Mouse (Mus musculus): ENCODE results near the gene Ang. TPM values are rescaled to one million over a fixed set of nuclear protein-coding genes. Genes with fewer than 3 reads are reported as not detected.

Ang gene
- polyA plus RNA-seq, 1 experiment from 2014 or later, result 44.8 TPM

DNA sequence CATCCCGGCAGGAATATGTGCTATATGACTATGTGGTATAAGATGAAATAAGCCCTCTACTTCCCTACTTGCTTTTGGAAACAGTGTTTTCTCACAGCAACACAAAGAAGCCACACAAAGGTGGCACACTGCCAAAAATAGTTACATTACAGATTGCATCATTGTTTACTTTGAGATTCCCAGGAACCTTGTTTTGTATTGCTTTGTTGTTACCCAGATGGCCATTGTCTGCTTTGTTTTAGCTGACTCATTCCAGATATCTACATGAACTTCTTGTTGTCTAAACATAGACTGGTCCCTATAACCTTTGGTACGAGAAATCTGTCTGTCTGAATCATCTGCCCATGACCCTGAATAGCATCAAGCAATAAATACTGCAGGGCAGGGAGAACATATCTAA lies 49.4 kb downstream of the Ang start:
- Histone ChIP-seq H3K9me3 (no peaks in the 10 kb centered on the region), H3K27ac (no peak overlapping the region), H3K4me1 (no peaks in the 10 kb centered on the region), H3K9ac (no peak overlapping the region), H3K36me3 (no peaks in the 10 kb centered on the region), H3K27me3 (replicated peaks) (no peaks in the 10 kb centered on the region), H3K4me2 (no peak overlapping the region), H3K4me3 (replicated peaks) (no peak overlapping the region)
- WGBS, result 68% methylated on average over 2 of the region's 2 CpGs
- no peak for ATAC-seq (ENCODE audit: insufficient read depth, low FRiP score, low read depth)

DNA sequence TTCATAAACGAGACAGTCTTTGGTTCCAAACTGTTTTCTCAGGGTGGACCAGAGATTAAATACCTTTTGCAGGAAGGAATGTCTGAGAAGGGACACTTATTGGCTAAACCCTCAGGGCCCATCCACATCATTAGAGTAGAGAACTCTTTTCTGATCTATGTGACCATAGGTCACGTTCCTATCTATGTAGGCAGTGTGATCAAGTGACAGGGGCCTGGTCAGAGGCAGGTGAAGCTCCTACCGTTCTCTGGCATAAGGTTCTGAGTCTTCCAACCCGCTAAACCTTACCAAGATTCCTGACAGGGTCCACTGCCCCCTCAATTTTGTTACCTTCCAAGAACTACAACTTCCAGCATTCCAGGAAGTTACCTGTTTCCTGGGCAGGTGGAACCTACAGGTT lies 51.2 kb downstream of the Ang start:
- no peak for ATAC-seq (ENCODE audit: insufficient read depth, low FRiP score, low read depth)
- Histone ChIP-seq H3K27me3 (replicated peaks) (no peaks in the 10 kb centered on the region), H3K36me3 (no peaks in the 10 kb centered on the region), H3K27ac (no peak overlapping the region), H3K4me1 (no peaks in the 10 kb centered on the region), H3K4me3 (replicated peaks) (no peak overlapping the region), H3K9ac (no peak overlapping the region), H3K4me2 (no peak overlapping the region), H3K9me3 (no peaks in the 10 kb centered on the region)
- WGBS, result 86% methylated on average over 4 of the region's 4 CpGs

DNA sequence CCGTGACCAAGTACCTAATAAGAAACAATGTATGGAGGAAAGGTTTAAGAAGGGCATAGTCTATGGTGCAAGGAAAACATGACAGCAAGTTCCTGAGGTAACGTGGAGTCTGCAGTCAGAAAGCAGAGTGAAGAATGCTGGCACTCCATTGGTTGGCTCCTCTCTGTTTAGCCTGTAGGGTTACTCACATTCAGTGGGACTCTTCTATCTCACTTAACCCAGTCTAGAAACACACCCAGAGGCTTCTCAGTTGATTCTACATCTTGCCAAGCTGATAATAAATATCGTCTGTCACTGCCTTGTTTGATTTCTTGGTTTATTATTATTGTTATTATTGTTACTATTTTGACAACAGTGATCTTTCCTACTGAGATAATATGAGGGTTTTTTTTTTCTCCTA lies 51.6 kb downstream of the Ang start:
- no peaks in the 10 kb centered on the region for H3K4me1 ChIP-seq
- no peaks in the 10 kb centered on the region for H3K36me3 ChIP-seq
- no peaks in the 10 kb centered on the region for H3K9me3 ChIP-seq
- H3K9ac ChIP-seq, result no peak overlapping the region
- no peak overlapping the region for H3K4me3 ChIP-seq (replicated peaks)
- H3K27ac ChIP-seq, result no peak overlapping the region
- no peaks in the 10 kb centered on the region for H3K27me3 ChIP-seq (replicated peaks)
- peak; percentile 84 for ATAC-seq (ENCODE audit: insufficient read depth, low FRiP score, low read depth)
- no peak overlapping the region for H3K4me2 ChIP-seq
- WGBS, result 78% methylated on average over 3 of the region's 3 CpGs

DNA sequence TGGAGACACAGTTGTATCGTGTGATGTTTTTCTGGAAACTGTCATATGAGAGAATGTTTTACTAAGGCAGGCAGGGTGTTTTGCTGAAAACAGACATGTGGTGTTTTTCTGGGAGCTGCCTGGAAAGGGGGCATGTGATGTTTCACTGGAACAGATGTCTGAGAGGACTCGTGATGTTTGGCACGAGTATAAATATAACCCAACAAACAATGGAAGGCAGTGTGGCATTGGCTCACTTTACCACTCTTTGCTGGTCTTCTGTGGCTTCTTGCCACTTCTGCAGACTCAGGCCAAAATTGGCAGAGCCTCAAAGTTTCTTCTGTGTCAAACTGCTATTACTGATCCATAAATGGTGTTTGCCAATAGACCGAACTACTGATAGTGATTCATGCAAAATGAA lies 52.3 kb downstream of the Ang start:
- H3K36me3 ChIP-seq, result no peaks in the 10 kb centered on the region
- H3K27ac ChIP-seq, result no peak overlapping the region
- H3K9me3 ChIP-seq, result no peaks in the 10 kb centered on the region
- no peaks in the 10 kb centered on the region for H3K4me1 ChIP-seq
- H3K4me2 ChIP-seq, result no peak overlapping the region
- no peak overlapping the region for H3K9ac ChIP-seq
- 58% methylated on average over 4 of the region's 4 CpGs for WGBS
- no peaks in the 10 kb centered on the region for H3K27me3 ChIP-seq (replicated peaks)
- ATAC-seq (ENCODE audit: insufficient read depth, low FRiP score, low read depth), result no peak
- H3K4me3 ChIP-seq (replicated peaks), result no peak overlapping the region

DNA sequence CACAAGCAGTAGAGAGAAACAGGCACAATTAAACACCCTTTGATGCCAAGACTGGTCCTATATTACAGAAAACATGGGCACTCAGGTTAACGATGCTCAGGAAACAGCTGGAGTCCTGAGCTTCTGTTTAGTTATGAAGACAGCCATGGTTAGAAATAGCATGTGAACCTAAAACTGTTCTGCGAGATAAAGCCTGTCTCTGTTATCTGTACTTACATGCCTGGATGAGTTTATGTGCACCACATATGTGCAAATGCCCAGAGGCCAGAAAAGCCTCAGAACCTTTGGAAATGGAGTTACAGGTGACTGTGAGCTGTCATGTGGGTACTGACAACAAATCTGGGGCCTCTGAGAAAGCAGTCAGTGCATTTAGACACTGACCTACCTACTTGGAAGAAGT lies 53.0 kb downstream of the Ang start:
- H3K27me3 ChIP-seq (replicated peaks), result no peaks in the 10 kb centered on the region
- no peak overlapping the region for H3K4me3 ChIP-seq (replicated peaks)
- H3K27ac ChIP-seq, result no peak overlapping the region
- peak; percentile 67 for ATAC-seq (ENCODE audit: insufficient read depth, low FRiP score, low read depth)
- no peak overlapping the region for H3K9ac ChIP-seq
- no peak overlapping the region for H3K4me2 ChIP-seq
- no peaks in the 10 kb centered on the region for H3K9me3 ChIP-seq
- H3K36me3 ChIP-seq, result no peaks in the 10 kb centered on the region
- WGBS, result 80% methylated on average over 2 of the region's 2 CpGs
- no peaks in the 10 kb centered on the region for H3K4me1 ChIP-seq

DNA sequence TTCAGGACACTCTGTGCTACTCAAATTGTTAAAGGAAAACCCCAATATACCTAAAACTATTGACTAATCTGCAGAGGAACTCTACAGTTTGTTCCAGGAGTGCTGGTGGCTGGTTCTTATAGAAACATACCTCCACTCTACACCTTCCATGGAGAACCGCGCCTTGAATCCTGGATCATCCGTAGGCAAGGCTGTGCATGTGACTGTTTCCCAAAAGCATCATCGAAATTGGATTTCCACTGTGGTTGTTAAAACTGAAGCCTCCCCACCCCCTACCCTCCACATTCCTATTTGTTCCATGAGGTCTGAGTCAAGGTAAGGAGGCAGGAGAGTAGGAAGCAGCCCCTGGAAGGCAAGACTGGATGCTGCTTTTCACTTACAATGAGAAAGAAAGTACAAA lies 53.5 kb downstream of the Ang start:
- Histone ChIP-seq H3K36me3 (no peaks in the 10 kb centered on the region), H3K27ac (no peak overlapping the region), H3K4me3 (replicated peaks) (no peak overlapping the region), H3K9me3 (no peaks in the 10 kb centered on the region), H3K4me1 (no peaks in the 10 kb centered on the region), H3K4me2 (no peak overlapping the region), H3K27me3 (replicated peaks) (no peaks in the 10 kb centered on the region), H3K9ac (no peak overlapping the region)
- ATAC-seq (ENCODE audit: insufficient read depth, low FRiP score, low read depth), result no peak
- over 99% methylated on average over 4 of the region's 4 CpGs for WGBS

DNA sequence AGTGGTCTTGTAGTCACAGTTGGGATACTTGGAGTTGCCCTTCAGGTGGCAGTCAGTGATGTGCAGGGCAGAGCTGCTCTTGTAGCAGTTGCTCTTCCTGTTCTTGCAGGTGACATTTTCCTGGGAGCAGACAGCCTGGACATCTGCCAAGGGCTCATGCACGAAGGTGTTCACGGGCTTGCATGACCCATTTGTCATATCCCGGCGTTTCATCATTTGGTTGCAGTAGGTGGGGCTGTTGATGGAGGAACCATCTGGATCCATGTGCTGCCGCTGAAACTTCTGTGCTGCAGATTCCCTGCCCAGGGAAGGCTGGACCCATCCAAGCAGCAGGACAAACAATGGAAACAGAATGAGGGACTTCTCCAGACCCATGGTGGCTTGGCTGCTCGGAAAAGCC lies 54.6 kb downstream of the Ang start:
- Histone ChIP-seq H3K9me3 (no peaks in the 10 kb centered on the region), H3K27ac (no peak overlapping the region), H3K27me3 (replicated peaks) (no peaks in the 10 kb centered on the region), H3K4me2 (no peak overlapping the region), H3K36me3 (no peaks in the 10 kb centered on the region), H3K4me3 (replicated peaks) (no peak overlapping the region), H3K9ac (no peak overlapping the region), H3K4me1 (no peaks in the 10 kb centered on the region)
- WGBS, result 68% methylated on average over 6 of the region's 6 CpGs
- ATAC-seq (ENCODE audit: insufficient read depth, low FRiP score, low read depth), result no peak

DNA sequence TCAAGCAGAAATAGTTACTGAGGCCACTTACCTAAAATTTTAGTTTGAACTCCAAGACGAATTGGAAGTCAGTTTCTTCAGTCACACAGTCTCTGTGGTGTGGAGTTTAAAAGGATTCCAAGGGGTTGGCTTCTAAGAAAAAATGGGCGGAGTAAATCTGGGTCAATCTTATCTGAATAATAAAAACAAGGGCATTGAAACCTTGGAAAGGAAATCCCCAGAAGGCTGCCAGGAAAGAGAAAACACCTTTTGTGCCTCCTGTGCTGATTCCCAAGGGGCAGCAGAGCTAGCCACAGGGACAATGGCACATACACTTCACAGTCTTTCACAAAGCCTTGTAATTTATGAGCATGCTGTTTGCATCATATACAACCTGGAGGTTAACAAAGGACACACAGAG lies 55.7 kb downstream of the Ang start, which contains the start of gene Rnase1:
Gene Rnase1 (minus strand): TSS at position 101 of the 400 bp plus-strand sequence.
- Histone ChIP-seq H3K9me3 (no peaks in the 10 kb centered on the region), H3K27ac (peak within 1 kb of the TSS; percentile 28; the same call in 1 of the 2 replicates), H3K4me3 (replicated peaks) (no peak within 1 kb of the TSS), H3K4me1 (no peaks in the 10 kb centered on the region), H3K36me3 (no peaks in the 10 kb centered on the region), H3K9ac (no peak within 1 kb of the TSS), H3K27me3 (replicated peaks) (no peaks in the 10 kb centered on the region), H3K4me2 (no peak within 1 kb of the TSS)
- 61% methylated on average over 2 of the region's 2 CpGs for WGBS
- ATAC-seq (ENCODE audit: insufficient read depth, low FRiP score, low read depth), result no peak

DNA sequence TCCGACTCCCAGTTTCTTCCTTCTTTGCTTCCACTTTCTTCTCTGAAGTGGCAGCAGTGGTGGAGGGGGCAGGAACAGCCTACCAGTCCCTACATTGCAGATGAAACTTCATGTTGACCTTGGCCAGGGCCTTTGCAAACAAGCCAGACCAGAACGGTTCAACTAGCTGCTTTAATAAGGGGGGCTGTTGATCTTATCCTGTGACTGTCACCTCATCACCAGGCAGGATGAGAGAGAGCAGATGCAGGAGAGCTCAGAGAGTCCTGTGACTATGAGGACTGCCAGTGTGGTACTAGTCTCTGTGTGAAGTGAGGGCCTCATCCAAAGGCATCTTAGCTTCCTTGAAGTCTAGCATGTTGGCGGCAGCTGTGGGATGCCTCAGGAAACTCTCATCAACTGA lies 57.1 kb downstream of the Ang start:
- no peak overlapping the region for H3K4me3 ChIP-seq (replicated peaks)

DNA sequence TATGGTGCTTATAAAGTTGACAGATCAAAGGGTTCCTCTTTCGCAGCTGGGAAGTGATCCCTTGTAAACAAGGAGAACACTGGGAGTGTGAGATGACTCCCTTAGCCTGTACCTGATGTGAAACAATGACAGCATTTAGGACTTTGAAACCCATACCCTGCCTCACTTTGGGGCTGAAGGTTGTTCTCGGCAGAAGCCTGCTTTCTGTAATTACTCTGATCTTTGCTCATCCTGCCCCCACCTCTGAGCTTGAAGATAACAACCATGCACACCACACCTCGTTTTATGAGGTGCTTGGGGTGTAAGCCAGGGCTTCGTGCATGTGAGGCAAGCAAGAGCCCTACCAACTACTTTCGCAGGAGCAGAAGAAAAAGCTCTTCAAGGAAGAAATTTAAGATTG lies 58.2 kb downstream of the Ang start:
- no peak overlapping the region for H3K27ac ChIP-seq
- H3K9ac ChIP-seq, result no peak overlapping the region
- no peaks in the 10 kb centered on the region for H3K27me3 ChIP-seq (replicated peaks)
- H3K36me3 ChIP-seq, result no peaks in the 10 kb centered on the region
- 42% methylated on average over 5 of the region's 5 CpGs for WGBS
- no peak overlapping the region for H3K4me2 ChIP-seq
- no peaks in the 10 kb centered on the region for H3K9me3 ChIP-seq
- no peaks in the 10 kb centered on the region for H3K4me1 ChIP-seq
- no peak overlapping the region for H3K4me3 ChIP-seq (replicated peaks)
- peak; percentile 41; the same call in 1 of the 2 replicates for ATAC-seq (ENCODE audit: insufficient read depth, low FRiP score, low read depth)

More for the DNA sequence above, 57.1 kb downstream of the Ang start:
- Histone ChIP-seq H3K27me3 (replicated peaks) (no peaks in the 10 kb centered on the region), H3K9ac (no peak overlapping the region), H3K9me3 (no peaks in the 10 kb centered on the region), H3K4me1 (no peaks in the 10 kb centered on the region), H3K27ac (0 out of 2 replicates have a peak overlapping the region, but pooled peaks have one; percentile 5), H3K36me3 (no peaks in the 10 kb centered on the region), H3K4me2 (no peak overlapping the region)
- no peak for ATAC-seq (ENCODE audit: insufficient read depth, low FRiP score, low read depth)
- WGBS, result 60% methylated on average over 3 of the region's 3 CpGs

DNA sequence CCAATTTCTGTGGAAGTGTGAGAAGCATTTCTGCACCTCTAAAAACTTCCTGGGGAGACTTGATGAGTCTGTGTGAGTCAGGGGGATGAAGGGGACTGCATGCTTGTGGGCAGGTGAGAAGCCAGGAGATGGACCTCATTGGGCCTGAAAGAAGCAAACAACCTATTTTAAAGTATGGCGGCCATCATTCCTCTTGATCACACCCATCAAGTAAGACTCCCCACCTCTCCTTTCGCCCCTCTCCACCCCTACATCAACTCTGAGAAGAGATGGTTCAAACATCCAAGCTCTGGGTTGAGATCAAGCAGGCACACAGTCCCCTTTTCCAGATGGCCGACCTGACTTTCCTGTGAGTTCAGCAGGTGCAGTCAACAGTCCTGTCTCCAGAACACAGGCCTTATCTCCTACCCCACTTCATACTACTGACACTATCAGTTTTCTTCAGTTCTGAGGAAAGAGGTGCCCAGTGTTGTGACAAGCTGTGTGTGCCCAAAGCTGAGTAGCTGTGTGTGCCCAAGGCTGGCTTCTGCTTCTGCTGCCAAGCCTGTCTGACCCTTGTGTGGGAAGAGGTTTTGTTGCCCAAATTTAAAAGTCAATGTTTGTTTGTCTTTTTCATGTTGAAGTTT lies 59.4 kb downstream of the Ang start:
- peak; percentile 78; the same call in 1 of the 2 replicates for ATAC-seq (ENCODE audit: insufficient read depth, low FRiP score, low read depth)
- Histone ChIP-seq H3K36me3 (no peaks in the 10 kb centered on the region), H3K9me3 (no peaks in the 10 kb centered on the region), H3K27me3 (replicated peaks) (no peaks in the 10 kb centered on the region), H3K27ac (no peak overlapping the region), H3K4me1 (no peaks in the 10 kb centered on the region), H3K4me3 (replicated peaks) (no peak overlapping the region), H3K9ac (no peak overlapping the region), H3K4me2 (no peak overlapping the region)
- WGBS, result 77% methylated on average over 3 of the region's 3 CpGs

Data from stomach, embryonic 15.5 days (tissue).